Comparison of ENCODE assay signal across 8 mouse cellular contexts in genomic region chr1:191575458-191576247, GRCm38 (mm10). TPM values are rescaled to one million over a fixed set of nuclear protein-coding genes. Genes with fewer than 3 reads are reported as not detected.
DNase-seq lines count a peak whose midpoint lies in the region; ATAC-seq and TF ChIP-seq lines count a peak whose summit lies in the region.

TSS of gene Dtl (minus strand) at chr1:191575544.
TSS of gene Ints7 (plus strand) at chr1:191575636.

- under 1% methylated on average over 70 of the region's 70 CpGs for WGBS in hindbrain, embryonic 10.5 days
- WGBS in lung, postnatal 0 days: under 1% methylated on average over 69 of the region's 70 CpGs

- peak; percentile 99 for TF ChIP-seq CTCF in lung, postnatal 0 days (IDR thresholded peaks at IDR 0.05)

- peaks cover 41% of the 10 kb centered on the region for H3K4me1 ChIP-seq in hindbrain, embryonic 10.5 days (replicated peaks)
- peaks cover 9% of the 10 kb centered on the region; the same call in 1 of the 2 replicates for H3K4me1 ChIP-seq in lung, postnatal 0 days (ENCODE audit: insufficient read depth, low read depth, low read length)

- H3K9ac ChIP-seq in lung, postnatal 0 days (replicated peaks; ENCODE audit: low read depth): peak within 1 kb of the TSS; percentile 59

- H3K4me3 ChIP-seq in hindbrain, embryonic 10.5 days: peak within 1 kb of the TSS; percentile 91
- H3K4me3 ChIP-seq in lung, postnatal 0 days (ENCODE audit: low read depth, low read length): peak within 1 kb of the TSS; percentile 83

- H3K27me3 ChIP-seq in hindbrain, embryonic 10.5 days (ENCODE audit: insufficient read depth, poor library complexity, severe bottlenecking): no peaks in the 10 kb centered on the region
- H3K27me3 ChIP-seq in lung, postnatal 0 days (replicated peaks; ENCODE audit: insufficient read depth, low read length): no peaks in the 10 kb centered on the region

- ATAC-seq in frontal cortex, adult (ENCODE audit: low TSS enrichment): peak; percentile 97
- ATAC-seq in lung, postnatal 0 days: peak; percentile 97

- DNase-seq in MN1 (ENCODE audit: low spot score): peak; percentile 100
- DNase-seq in cerebellum, adult 9-10 months: peak; percentile 99
- DNase-seq in hindbrain, embryonic 10.5 days (ENCODE audit: low spot score): peak; percentile 100
- peak; percentile 99 for DNase-seq in layer of hippocampus, adult 9-11 months
- peak; percentile 100 for DNase-seq in lung, postnatal 0 days (ENCODE audit: low spot score)
- peak; percentile 98 for DNase-seq in ovary, postnatal 14 days (ENCODE audit: low spot score)
- peak; percentile 100 for DNase-seq in thymus, postnatal 14 days

- peak within 1 kb of the TSS; percentile 97 for H3K27ac ChIP-seq in hindbrain, embryonic 10.5 days
- peak within 1 kb of the TSS; percentile 95 for H3K27ac ChIP-seq in lung, postnatal 0 days (ENCODE audit: low read length)

- peak within 1 kb of the TSS; percentile 93 for H3K4me2 ChIP-seq in lung, postnatal 0 days (replicated peaks; ENCODE audit: low read depth, low read length)

- peaks cover 10% of the 10 kb centered on the region for H3K9me3 ChIP-seq in hindbrain, embryonic 10.5 days
- H3K9me3 ChIP-seq in lung, postnatal 0 days (ENCODE audit: low read length): no peaks in the 10 kb centered on the region

- no peak for TF ChIP-seq EP300 in lung, postnatal 0 days (IDR thresholded peaks at IDR 0.05)

- H3K36me3 ChIP-seq in hindbrain, embryonic 10.5 days: peaks cover 32% of the 10 kb centered on the region
- H3K36me3 ChIP-seq in lung, postnatal 0 days (ENCODE audit: insufficient read depth, low read length): no peaks in the 10 kb centered on the region

RNA-seq across cellular contexts. Expression of gene Dtl, which starts in this region (rescaled TPM):
- 55.7 and 74.0 TPM in 2 replicates for polyA plus RNA-seq in hindbrain, embryonic 10.5 days (2016; fragmentation: Nextera tagmentation; extraction: Ambion mirVana)
- polyA plus RNA-seq in lung, postnatal 0 days (2015; fragmentation: Nextera tagmentation; extraction: Ambion mirVana): 2.9 and 3.1 TPM in 2 replicates

RNA-seq across cellular contexts. Expression of gene Ints7, which starts in this region (rescaled TPM):
- 67.4 and 73.6 TPM in 2 replicates for polyA plus RNA-seq in hindbrain, embryonic 10.5 days (2016; fragmentation: Nextera tagmentation; extraction: Ambion mirVana)
- polyA plus RNA-seq in lung, postnatal 0 days (2015; fragmentation: Nextera tagmentation; extraction: Ambion mirVana): 13.9 and 14.3 TPM in 2 replicates

Comparison
In these comparisons a context has a peak if more than half of its experiments do, and no peak if none do; other contexts are left out.
1. Peak in every context shown above with its lines: DNase-seq, ATAC-seq, H3K4me3 ChIP-seq and H3K27ac ChIP-seq.
2. RNA of gene Dtl (polyA plus RNA-seq): 55.7 to 74.0 TPM in hindbrain, embryonic 10.5 days; 2.9 to 3.1 TPM in lung, postnatal 0 days; every median in the first group is over 10 times any median in the second.